Mouse (Mus musculus): ENCODE data around the gene Tmem183a. TPM values are rescaled to one million over a fixed set of nuclear protein-coding genes. Genes with fewer than 3 reads are reported as not detected.

The Tmem183a gene
- polyA plus RNA-seq, 1 experiment from 2014 or later, result 93.7 TPM

- Histone ChIP-seq H3K27ac (ENCODE audit: low read length) (no peak overlapping the region), H3K9ac (ENCODE audit: low read length) (no peak overlapping the region), H3K27me3 (ENCODE audit: control insufficient read depth, insufficient read depth, low read length) (no peaks in the 10 kb centered on the region), H3K4me1 (ENCODE audit: control insufficient read depth, insufficient read depth, low read length) (peaks cover 11% of the 10 kb centered on the region), H3K36me3 (ENCODE audit: control insufficient read depth, insufficient read depth, low read length) (peaks cover 21% of the 10 kb centered on the region), H3K4me3 (replicated peaks; ENCODE audit: low read length) (no peak overlapping the region), H3K4me2 (ENCODE audit: low read depth, low read length) (no peak overlapping the region), H3K9me3 (replicated peaks; ENCODE audit: control insufficient read depth, low read length) (no peaks in the 10 kb centered on the region)
- 57% methylated on average over 4 of the region's 4 CpGs for WGBS
- no peak for ATAC-seq (ENCODE audit: insufficient read depth, low FRiP score)
Measured at GRCm38 (mm10) chr1:134357461-134357860, 4.3 kb downstream of the Tmem183a start.

GRCm38 (mm10) chr1:134353326-134353725 lies 8.5 kb downstream of the Tmem183a start:
- Histone ChIP-seq H3K27ac (ENCODE audit: low read length) (no peak overlapping the region), H3K4me2 (ENCODE audit: low read depth, low read length) (no peak overlapping the region), H3K9ac (ENCODE audit: low read length) (no peak overlapping the region), H3K4me3 (replicated peaks; ENCODE audit: low read length) (no peak overlapping the region), H3K4me1 (ENCODE audit: control insufficient read depth, insufficient read depth, low read length) (peaks cover 3% of the 10 kb centered on the region; the same call in 1 of the 2 replicates), H3K9me3 (replicated peaks; ENCODE audit: control insufficient read depth, low read length) (no peaks in the 10 kb centered on the region), H3K27me3 (ENCODE audit: control insufficient read depth, insufficient read depth, low read length) (no peaks in the 10 kb centered on the region), H3K36me3 (ENCODE audit: control insufficient read depth, insufficient read depth, low read length) (peaks cover 22% of the 10 kb centered on the region)
- 90% methylated on average over 2 of the region's 2 CpGs for WGBS
- no peak for ATAC-seq (ENCODE audit: insufficient read depth, low FRiP score)

- H3K4me3 ChIP-seq (replicated peaks; ENCODE audit: low read length), result no peak overlapping the region
- H3K9me3 ChIP-seq (replicated peaks; ENCODE audit: control insufficient read depth, low read length), result no peaks in the 10 kb centered on the region
- WGBS, result 86% methylated on average over 9 of the region's 9 CpGs
- peaks cover 14% of the 10 kb centered on the region for H3K4me1 ChIP-seq (ENCODE audit: control insufficient read depth, insufficient read depth, low read length)
- H3K27me3 ChIP-seq (ENCODE audit: control insufficient read depth, insufficient read depth, low read length), result no peaks in the 10 kb centered on the region
- H3K9ac ChIP-seq (ENCODE audit: low read length), result no peak overlapping the region
- peaks cover 8% of the 10 kb centered on the region; the same call in 1 of the 2 replicates for H3K36me3 ChIP-seq (ENCODE audit: control insufficient read depth, insufficient read depth, low read length)
- no peak for ATAC-seq (ENCODE audit: insufficient read depth, low FRiP score)
- H3K4me2 ChIP-seq (ENCODE audit: low read depth, low read length), result no peak overlapping the region
- no peak overlapping the region for H3K27ac ChIP-seq (ENCODE audit: low read length)
Measured at GRCm38 (mm10) chr1:134347791-134348190, 14.0 kb downstream of the Tmem183a start.

DNA sequence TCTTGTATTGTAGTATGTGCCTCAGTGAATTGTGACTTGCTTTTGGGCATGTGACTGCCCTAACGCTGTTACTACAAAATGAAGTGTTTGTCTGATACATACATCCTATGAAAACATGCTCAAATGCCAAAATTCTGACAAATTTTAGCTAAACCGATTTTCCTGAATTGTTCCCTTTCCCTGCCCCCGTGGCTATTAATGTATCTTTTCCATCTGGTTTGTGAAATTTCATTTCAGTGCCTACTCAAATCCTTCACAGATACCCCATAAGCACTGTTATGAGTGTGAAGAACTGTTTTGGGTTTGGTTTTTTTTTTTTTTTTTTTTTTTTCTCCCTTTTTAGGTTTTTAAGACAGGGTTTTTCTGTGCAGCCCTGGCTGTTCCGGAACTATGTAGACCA lies 16.7 kb downstream of the Tmem183a start:
- ATAC-seq (ENCODE audit: insufficient read depth, low FRiP score), result no peak
- 76% methylated on average over 4 of the region's 4 CpGs for WGBS

DNA sequence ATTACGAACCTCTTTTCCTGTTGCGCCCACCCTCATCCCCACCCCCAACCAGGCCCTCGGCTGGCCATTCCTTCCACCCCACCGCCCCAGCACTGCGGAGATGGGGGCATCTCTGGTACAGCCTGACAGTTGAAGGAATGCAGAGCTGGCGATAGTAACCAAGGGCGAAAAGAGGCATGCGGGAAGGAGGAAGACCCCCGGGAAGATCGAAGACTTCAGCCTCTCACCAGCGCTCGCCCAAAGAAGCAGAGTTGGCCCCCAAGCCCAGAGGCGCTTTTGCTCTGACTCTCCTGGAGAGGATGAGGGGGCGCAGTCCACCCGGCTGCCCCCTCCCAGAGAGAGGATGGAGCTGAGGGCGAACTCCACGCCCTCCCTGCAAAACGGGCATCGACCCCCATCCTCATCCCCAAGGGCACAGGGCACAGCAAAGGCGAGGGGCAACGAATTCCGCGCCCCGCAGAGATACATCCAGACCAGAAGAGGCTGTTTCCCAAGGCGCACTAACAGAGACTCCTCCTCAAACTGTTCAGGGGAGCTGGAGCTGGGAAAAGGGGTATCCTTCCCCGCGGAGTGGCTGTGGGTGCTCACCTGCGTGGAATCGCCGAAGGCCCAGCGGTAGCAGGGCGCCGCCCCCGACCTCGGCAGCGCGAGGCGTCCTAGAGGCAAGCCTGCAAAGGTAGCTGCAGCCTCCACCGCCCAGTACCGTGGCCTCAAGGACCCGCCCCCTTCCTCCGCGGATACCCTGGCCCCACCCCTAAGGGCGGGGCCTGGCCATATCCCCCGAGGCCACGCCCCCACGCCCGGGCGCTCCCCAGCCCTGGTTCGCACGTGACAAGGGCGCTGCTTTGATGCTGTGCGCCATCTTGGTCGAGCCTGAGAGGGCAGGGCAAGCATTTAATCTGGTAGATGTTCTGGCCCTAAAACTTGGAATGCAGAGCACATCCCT lies 17.5 kb downstream of the Tmem183a start:
- 2% methylated on average over 53 of the region's 54 CpGs for WGBS
- Histone ChIP-seq H3K9ac (ENCODE audit: low read length) (peak overlapping the region; percentile 76), H3K4me2 (ENCODE audit: low read depth, low read length) (peak overlapping the region; percentile 95), H3K27ac (ENCODE audit: low read length) (no peak overlapping the region; the same call in 1 of the 2 replicates), H3K9me3 (replicated peaks; ENCODE audit: control insufficient read depth, low read length) (peaks cover 3% of the 10 kb centered on the region; the same call in 1 of the 2 replicates), H3K36me3 (ENCODE audit: control insufficient read depth, insufficient read depth, low read length) (peaks cover 4% of the 10 kb centered on the region; the same call in 1 of the 2 replicates), H3K27me3 (ENCODE audit: control insufficient read depth, insufficient read depth, low read length) (no peaks in the 10 kb centered on the region), H3K4me1 (ENCODE audit: control insufficient read depth, insufficient read depth, low read length) (peaks cover 14% of the 10 kb centered on the region), H3K4me3 (replicated peaks; ENCODE audit: low read length) (peak overlapping the region; percentile 59)
- peak; percentile 96 for ATAC-seq (ENCODE audit: insufficient read depth, low FRiP score)

More for the DNA sequence above, 16.7 kb downstream of the Tmem183a start:
- H3K9ac ChIP-seq (ENCODE audit: low read length), result no peak overlapping the region
- H3K36me3 ChIP-seq (ENCODE audit: control insufficient read depth, insufficient read depth, low read length), result peaks cover 4% of the 10 kb centered on the region; the same call in 1 of the 2 replicates
- peak overlapping the region; percentile 95 for H3K4me2 ChIP-seq (ENCODE audit: low read depth, low read length)
- no peaks in the 10 kb centered on the region for H3K9me3 ChIP-seq (replicated peaks; ENCODE audit: control insufficient read depth, low read length)
- no peaks in the 10 kb centered on the region for H3K27me3 ChIP-seq (ENCODE audit: control insufficient read depth, insufficient read depth, low read length)
- H3K27ac ChIP-seq (ENCODE audit: low read length), result no peak overlapping the region; the same call in 1 of the 2 replicates
- peaks cover 14% of the 10 kb centered on the region for H3K4me1 ChIP-seq (ENCODE audit: control insufficient read depth, insufficient read depth, low read length)
- H3K4me3 ChIP-seq (replicated peaks; ENCODE audit: low read length), result peak overlapping the region; percentile 59

DNA sequence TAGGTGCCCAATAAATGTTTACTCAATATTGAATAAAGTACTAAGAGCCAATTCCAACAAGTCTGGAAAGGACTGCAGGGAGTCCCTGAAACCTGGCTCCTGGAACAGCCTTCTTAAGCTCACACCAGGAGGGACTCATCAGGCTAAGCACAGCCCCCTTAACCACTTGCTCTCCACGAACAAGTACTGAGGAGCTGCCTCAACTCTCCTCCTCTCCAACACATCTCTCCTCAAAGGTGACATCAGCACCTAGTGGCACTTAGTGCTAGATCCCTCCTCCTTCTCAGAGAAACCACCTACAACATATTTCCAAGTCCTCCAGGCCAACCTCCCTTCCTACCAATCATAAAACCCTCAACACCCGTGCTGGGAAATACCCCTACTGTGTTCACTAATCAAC lies 18.2 kb downstream of the Tmem183a start:
- 7% methylated on average over 2 of the region's 2 CpGs for WGBS
- Histone ChIP-seq H3K27me3 (ENCODE audit: control insufficient read depth, insufficient read depth, low read length) (no peaks in the 10 kb centered on the region), H3K9ac (ENCODE audit: low read length) (peak overlapping the region; percentile 76; the same call in 1 of the 2 replicates), H3K4me3 (replicated peaks; ENCODE audit: low read length) (peak overlapping the region; percentile 59), H3K4me1 (ENCODE audit: control insufficient read depth, insufficient read depth, low read length) (peaks cover 14% of the 10 kb centered on the region), H3K4me2 (ENCODE audit: low read depth, low read length) (peak overlapping the region; percentile 95), H3K9me3 (replicated peaks; ENCODE audit: control insufficient read depth, low read length) (peaks cover 3% of the 10 kb centered on the region; the same call in 1 of the 2 replicates), H3K27ac (ENCODE audit: low read length) (no peak overlapping the region), H3K36me3 (ENCODE audit: control insufficient read depth, insufficient read depth, low read length) (peaks cover 4% of the 10 kb centered on the region; the same call in 1 of the 2 replicates)
- ATAC-seq (ENCODE audit: insufficient read depth, low FRiP score), result no peak

GRCm38 (mm10) chr1:134342781-134343310 lies 18.9 kb downstream of the Tmem183a start:
- Histone ChIP-seq H3K4me3 (replicated peaks; ENCODE audit: low read length) (no peak overlapping the region), H3K9ac (ENCODE audit: low read length) (no peak overlapping the region), H3K27me3 (ENCODE audit: control insufficient read depth, insufficient read depth, low read length) (no peaks in the 10 kb centered on the region), H3K4me2 (ENCODE audit: low read depth, low read length) (no peak overlapping the region), H3K36me3 (ENCODE audit: control insufficient read depth, insufficient read depth, low read length) (peaks cover 2% of the 10 kb centered on the region; the same call in 1 of the 2 replicates), H3K27ac (ENCODE audit: low read length) (no peak overlapping the region), H3K4me1 (ENCODE audit: control insufficient read depth, insufficient read depth, low read length) (peaks cover 14% of the 10 kb centered on the region), H3K9me3 (replicated peaks; ENCODE audit: control insufficient read depth, low read length) (peaks cover 3% of the 10 kb centered on the region; the same call in 1 of the 2 replicates)
- WGBS, result 70% methylated on average over 8 of the region's 8 CpGs
- no peak for ATAC-seq (ENCODE audit: insufficient read depth, low FRiP score)

DNA sequence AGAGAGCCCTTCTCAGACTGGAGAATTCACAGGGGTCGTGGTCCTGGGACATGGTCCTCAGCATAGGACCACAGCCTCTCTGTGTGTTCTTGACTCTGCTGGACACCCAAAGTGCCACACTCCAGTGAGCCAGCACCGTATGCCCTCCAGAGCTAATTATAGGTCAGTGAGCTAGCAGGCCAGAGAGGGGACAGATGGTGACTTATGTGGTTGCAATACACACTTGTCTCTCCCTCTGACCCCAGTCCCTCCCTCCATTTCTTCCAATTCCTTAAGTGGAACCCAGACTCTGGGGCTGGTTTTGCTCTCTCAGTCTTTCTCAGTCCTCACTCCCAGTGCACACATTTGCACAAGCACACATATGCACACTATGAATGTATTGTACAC lies 19.5 kb downstream of the Tmem183a start:
- Histone ChIP-seq H3K4me2 (ENCODE audit: low read depth, low read length) (no peak overlapping the region), H3K4me1 (ENCODE audit: control insufficient read depth, insufficient read depth, low read length) (peaks cover 14% of the 10 kb centered on the region), H3K4me3 (replicated peaks; ENCODE audit: low read length) (no peak overlapping the region), H3K9me3 (replicated peaks; ENCODE audit: control insufficient read depth, low read length) (peaks cover 3% of the 10 kb centered on the region; the same call in 1 of the 2 replicates), H3K27me3 (ENCODE audit: control insufficient read depth, insufficient read depth, low read length) (no peaks in the 10 kb centered on the region), H3K9ac (ENCODE audit: low read length) (no peak overlapping the region), H3K27ac (ENCODE audit: low read length) (no peak overlapping the region), H3K36me3 (ENCODE audit: control insufficient read depth, insufficient read depth, low read length) (no peaks in the 10 kb centered on the region)
- no peak for ATAC-seq (ENCODE audit: insufficient read depth, low FRiP score)
- WGBS, result 67% methylated on average over 2 of the region's 2 CpGs
